Mouse (Mus musculus) G1E (cell line): ENCODE measurements around the gene Zfp574. TPM values are rescaled to one million over a fixed set of nuclear protein-coding genes. Genes with fewer than 3 reads are reported as not detected.

Experiments
- ATAC-seq: 2 replicates; pipeline ENCODE4 v1.8.0; 2016; ENCODE audit warnings: mild to moderate bottlenecking; ENCODE audit not compliant: insufficient number of reproducible peaks, poor library complexity, low FRiP score, severe bottlenecking; ENCODE audit errors: extremely low read depth
- DNase-seq: peaks from one replicate; pipeline ENCODE4 v3.0.0; 2012; ENCODE audit warnings: low spot score
- H3K27me3 ChIP-seq: 2 replicates; pipeline ENCODE4 v1.6.1; 2012; ENCODE audit warnings: mild to moderate bottlenecking, low read length, inconsistent platforms; ENCODE audit not compliant: insufficient read depth
- H3K36me3 ChIP-seq: replicated peaks from 2 replicates; pipeline ENCODE3; 2012; ENCODE audit warnings: mild to moderate bottlenecking, inconsistent platforms
- H3K4me1 ChIP-seq: 2 replicates; pipeline ENCODE4 v1.6.1; 2012; ENCODE audit warnings: low read depth, low read length, inconsistent platforms, mixed read lengths; ENCODE audit not compliant: insufficient read depth
- H3K4me3 ChIP-seq: 2 replicates; pipeline ENCODE4 v1.5.1; 2012; ENCODE audit warnings: low read depth, mild to moderate bottlenecking, inconsistent platforms, low read length, moderate library complexity, mixed read lengths
- H3K9me3 ChIP-seq: replicated peaks from 2 replicates; pipeline ENCODE4 v1.6.1; 2012; ENCODE audit warnings: inconsistent platforms
- CTCF ChIP-seq: IDR thresholded peaks from 2 replicates; pipeline ENCODE4 v1.5.1; 2012; ENCODE audit warnings: low read depth, low read length, inconsistent platforms, mixed read lengths
- GATA1 ChIP-seq: IDR thresholded peaks from 2 replicates; pipeline ENCODE4 v1.6.1; 2012; ENCODE audit warnings: borderline replicate concordance, low read length, inconsistent platforms, mixed read lengths
- GATA2 ChIP-seq: IDR thresholded peaks from 2 replicates; pipeline ENCODE4 v1.6.1; 2012; ENCODE audit warnings: low read depth, low read length, inconsistent platforms, borderline replicate concordance
- POLR2AphosphoS5 ChIP-seq: IDR thresholded peaks from 2 replicates; pipeline ENCODE4 v1.6.1; 2012; ENCODE audit warnings: low read depth, low read length, inconsistent platforms; ENCODE audit not compliant: insufficient replicate concordance
- TAL1 ChIP-seq: conservative IDR thresholded peaks from 2 replicates; pipeline ENCODE4 v1.6.1; 2012; ENCODE audit warnings: low read depth, low read length, inconsistent platforms, mixed read lengths
- polyA plus RNA-seq: library from polyadenylated mRNA; stranded (reverse); fragments of >175 nt; gene quantifications from 2 replicates; pipeline ENCODE4 v1.2.3, GENCODE M21; 2012
- total RNA-seq, 2 experiments: library from RNA; stranded (forward) in 1 of 2; stranded (reverse) in 1 of 2; fragments of 200-1000 nt in 1 of 2; fragments of >200 nt in 1 of 2; fragmentation: Nextera tagmentation in 1 of 2; gene quantifications; 2 replicates each; pipeline ENCODE4 v1.2.3; 2014 to 2017

Gene Zfp574
- total and polyA plus RNA-seq, 3 experiments, result 15.4 to 66.3 (median 31.5) TPM

DNA sequence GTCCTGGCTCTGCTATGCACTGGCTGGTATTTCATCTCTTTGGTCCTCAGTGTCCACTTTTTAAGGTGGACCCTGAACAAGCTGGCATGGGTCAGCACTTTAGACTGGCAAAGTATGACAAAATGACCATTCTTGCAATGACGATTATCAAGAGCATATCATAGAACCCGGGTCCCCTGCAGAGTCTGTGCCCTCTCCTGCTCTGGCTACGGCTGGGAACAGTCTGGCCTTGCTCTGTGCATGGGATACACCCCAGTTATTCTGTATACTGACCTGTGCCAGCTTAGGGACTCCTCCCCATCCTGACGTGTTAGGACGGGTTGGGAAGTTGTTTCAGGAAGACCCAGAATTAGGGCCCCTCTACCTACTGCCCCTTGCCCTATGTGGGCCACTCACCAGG, 14.5 kb upstream of the Zfp574 start:
- TF ChIP-seq GATA2 (no peak), CTCF (no peak), POLR2AphosphoS5 (no peak), TAL1 (no peak), GATA1 (no peak)
- ATAC-seq, result no peak
- Histone ChIP-seq H3K27me3 (no peaks in the 10 kb centered on the region), H3K9me3 (no peaks in the 10 kb centered on the region), H3K36me3 (peaks cover 96% of the 10 kb centered on the region), H3K4me3 (no peak overlapping the region), H3K4me1 (peaks cover 8% of the 10 kb centered on the region)
- no peak for DNase-seq

- H3K36me3 ChIP-seq, result peaks cover 96% of the 10 kb centered on the region
- TF ChIP-seq CTCF (no peak), TAL1 (no peak), GATA1 (no peak), POLR2AphosphoS5 (no peak), GATA2 (no peak)
- H3K4me1 ChIP-seq, result peaks cover 10% of the 10 kb centered on the region
- no peaks in the 10 kb centered on the region for H3K27me3 ChIP-seq
- ATAC-seq, result no peak
- no peak for DNase-seq
- no peaks in the 10 kb centered on the region for H3K9me3 ChIP-seq
- no peak overlapping the region for H3K4me3 ChIP-seq
Observed at GRCm38 (mm10) chr7:25058394-25058793, 14.0 kb upstream of the Zfp574 start.

- no peak overlapping the region for H3K4me3 ChIP-seq
- no peaks in the 10 kb centered on the region for H3K27me3 ChIP-seq
- H3K4me1 ChIP-seq, result peaks cover 13% of the 10 kb centered on the region
- no peak for ATAC-seq
- H3K9me3 ChIP-seq, result no peaks in the 10 kb centered on the region
- peaks cover 96% of the 10 kb centered on the region for H3K36me3 ChIP-seq
- TF ChIP-seq POLR2AphosphoS5 (no peak), CTCF (no peak), TAL1 (no peak), GATA2 (no peak), GATA1 (no peak)
- DNase-seq, result no peak
Observed at GRCm38 (mm10) chr7:25058836-25059235, 13.5 kb upstream of the Zfp574 start.

DNA sequence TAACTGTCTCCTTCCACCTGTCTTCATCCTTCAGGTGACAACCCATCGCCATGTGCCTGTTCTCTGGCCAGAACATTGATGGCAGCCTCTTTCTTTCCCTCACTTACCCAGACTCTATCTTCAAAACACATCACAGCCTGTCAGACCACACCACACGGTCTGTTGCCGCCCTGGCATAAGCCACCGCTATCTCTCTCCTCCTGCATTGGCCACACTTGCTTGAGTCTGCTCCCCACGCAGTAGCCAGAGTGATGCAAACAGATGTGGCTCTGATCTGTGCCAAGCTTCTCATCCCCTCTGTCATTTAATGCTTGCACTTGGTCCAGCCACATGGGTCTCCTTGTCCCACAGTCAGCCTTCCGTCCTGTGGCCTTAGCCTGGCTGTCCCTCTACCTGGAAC, 9.0 kb upstream of the Zfp574 start:
- ATAC-seq (no peak), DNase-seq (no peak)
- Histone ChIP-seq H3K4me1 (peaks cover 39% of the 10 kb centered on the region), H3K9me3 (no peaks in the 10 kb centered on the region), H3K4me3 (no peak overlapping the region), H3K36me3 (peaks cover 97% of the 10 kb centered on the region), H3K27me3 (no peaks in the 10 kb centered on the region)
- TF ChIP-seq GATA2, result no peak
- TF ChIP-seq POLR2AphosphoS5, result no peak

DNA sequence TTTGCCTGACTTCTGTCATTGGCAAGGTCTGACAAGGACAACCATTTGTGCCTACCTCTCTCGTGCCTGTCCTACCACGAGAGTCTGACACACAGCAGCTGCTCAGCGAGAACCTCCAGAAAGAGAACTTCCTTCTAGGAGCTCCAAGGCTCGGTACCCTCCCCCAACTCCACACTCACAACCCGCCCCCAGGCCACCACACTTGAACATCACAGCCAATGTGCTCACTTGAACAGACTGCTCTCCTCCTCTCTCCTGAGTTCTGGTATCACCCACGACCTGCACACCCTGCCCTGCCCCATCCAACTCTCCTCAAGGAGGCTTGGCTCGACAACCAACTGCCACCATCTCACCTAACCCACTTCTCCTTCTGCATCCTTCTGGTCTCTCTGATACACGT, 8.5 kb upstream of the Zfp574 start:
- Histone ChIP-seq H3K4me3 (no peak overlapping the region), H3K36me3 (peaks cover 97% of the 10 kb centered on the region), H3K27me3 (no peaks in the 10 kb centered on the region), H3K9me3 (no peaks in the 10 kb centered on the region), H3K4me1 (peaks cover 39% of the 10 kb centered on the region)
- TF ChIP-seq CTCF (no peak), GATA2 (no peak), GATA1 (no peak), TAL1 (no peak), POLR2AphosphoS5 (no peak)
- DNase-seq (no peak), ATAC-seq (no peak)

- Histone ChIP-seq H3K27me3 (no peaks in the 10 kb centered on the region), H3K36me3 (peaks cover 86% of the 10 kb centered on the region)
- TF ChIP-seq CTCF (no peak), TAL1 (no peak), POLR2AphosphoS5 (no peak), GATA1 (no peak), GATA2 (no peak)
Observed at GRCm38 (mm10) chr7:25067338-25067737, 5.0 kb upstream of the Zfp574 start.

More at GRCm38 (mm10) chr7:25067338-25067737, 5.0 kb upstream of the Zfp574 start:
- Histone ChIP-seq H3K9me3 (no peaks in the 10 kb centered on the region), H3K4me1 (peaks cover 68% of the 10 kb centered on the region), H3K4me3 (no peak overlapping the region)
- DNase-seq, result no peak
- no peak for ATAC-seq
